Mouse (Mus musculus) ES-Bruce4 (cell line): Measurements from ENCODE around the gene Trem1. TPM values are rescaled to one million over a fixed set of nuclear protein-coding genes. Genes with fewer than 3 reads are reported as not detected.

Experiments used
- H3K27ac ChIP-seq: 2 replicates; pipeline ENCODE4 v1.5.1; 2012; ENCODE audit warnings: low read length, inconsistent platforms; ENCODE audit not compliant: insufficient read depth
- H3K27me3 ChIP-seq: 2 replicates; pipeline ENCODE4 v1.6.1; 2012; ENCODE audit warnings: mild to moderate bottlenecking, low read length, inconsistent platforms; ENCODE audit not compliant: control insufficient read depth, poor library complexity, insufficient read depth, severe bottlenecking
- H3K36me3 ChIP-seq: 2 replicates; pipeline ENCODE4 v1.6.1; 2012; ENCODE audit warnings: inconsistent platforms, mild to moderate bottlenecking, low read length, moderate library complexity; ENCODE audit not compliant: control insufficient read depth, poor library complexity, insufficient read depth, severe bottlenecking
- H3K4me1 ChIP-seq: one replicate; pipeline ENCODE4 v1.8.1; 2011; ENCODE audit warnings: low read length; ENCODE audit not compliant: control insufficient read depth, insufficient read depth
- H3K4me3 ChIP-seq: 2 replicates; pipeline ENCODE4 v1.5.1; 2011; ENCODE audit warnings: low read depth, mild to moderate bottlenecking, low read length
- H3K9ac ChIP-seq: 2 replicates; pipeline ENCODE4 v1.6.1; 2012; ENCODE audit warnings: low read depth, mild to moderate bottlenecking, inconsistent platforms; ENCODE audit not compliant: poor library complexity, severe bottlenecking
- H3K9me3 ChIP-seq: replicated peaks from 2 replicates; pipeline ENCODE4 v1.6.1; 2012; ENCODE audit warnings: mild to moderate bottlenecking, low read length, inconsistent platforms; ENCODE audit not compliant: control insufficient read depth, poor library complexity, insufficient read depth, severe bottlenecking
- CTCF ChIP-seq: IDR thresholded peaks from one replicate; pipeline ENCODE4 v1.8.1; 2011; ENCODE audit warnings: low read depth, low read length
- EP300 ChIP-seq: IDR thresholded peaks from 2 replicates; pipeline ENCODE4 v1.6.1; 2011; ENCODE audit warnings: low read depth, low read length; ENCODE audit not compliant: insufficient read depth
- POLR2A ChIP-seq: IDR thresholded peaks from one replicate; pipeline ENCODE4 v1.8.1; 2011; ENCODE audit warnings: low read length; ENCODE audit not compliant: insufficient read depth
- polyA plus RNA-seq: library from polyadenylated mRNA; stranded (reverse); fragments of >200 nt; gene quantifications from 2 replicates; pipeline ENCODE4 v1.2.4, GENCODE M21; 2011; ENCODE audit warnings: low read depth; ENCODE audit not compliant: missing spikeins, insufficient read depth, insufficient read length

Gene Trem1
- polyA plus RNA-seq: not detected in 2 replicates

DNA sequence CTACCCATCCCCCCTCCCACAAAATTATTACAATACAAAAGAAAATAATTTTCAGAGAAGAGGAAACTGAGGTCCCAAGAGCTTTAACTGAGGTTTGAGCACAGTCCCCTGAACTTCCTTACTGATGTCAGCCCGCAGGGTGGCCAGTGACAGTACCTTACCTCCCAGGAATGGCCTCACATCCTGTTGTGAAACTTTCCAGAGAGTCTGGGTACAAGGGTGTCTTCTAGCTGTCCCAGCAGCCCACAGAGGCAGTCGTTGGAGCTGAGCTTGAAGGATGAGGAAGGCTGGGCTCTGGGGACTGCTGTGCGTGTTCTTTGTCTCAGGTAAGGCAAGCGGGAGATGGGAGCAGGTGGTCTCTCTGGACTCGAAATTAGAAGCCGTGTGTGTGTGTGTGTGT, at the start of gene Trem1:
Gene Trem1 (plus strand): TSS at position 251 of the 400 bp plus-strand sequence.
- Histone ChIP-seq H3K27me3 (no peaks in the 10 kb centered on the region), H3K4me1 (no peaks in the 10 kb centered on the region), H3K27ac (no peak within 1 kb of the TSS), H3K9me3 (no peaks in the 10 kb centered on the region), H3K4me3 (no peak within 1 kb of the TSS), H3K36me3 (no peaks in the 10 kb centered on the region), H3K9ac (no peak within 1 kb of the TSS)
- no peak for TF ChIP-seq CTCF
- no peak for TF ChIP-seq POLR2A
- no peak for TF ChIP-seq EP300

DNA sequence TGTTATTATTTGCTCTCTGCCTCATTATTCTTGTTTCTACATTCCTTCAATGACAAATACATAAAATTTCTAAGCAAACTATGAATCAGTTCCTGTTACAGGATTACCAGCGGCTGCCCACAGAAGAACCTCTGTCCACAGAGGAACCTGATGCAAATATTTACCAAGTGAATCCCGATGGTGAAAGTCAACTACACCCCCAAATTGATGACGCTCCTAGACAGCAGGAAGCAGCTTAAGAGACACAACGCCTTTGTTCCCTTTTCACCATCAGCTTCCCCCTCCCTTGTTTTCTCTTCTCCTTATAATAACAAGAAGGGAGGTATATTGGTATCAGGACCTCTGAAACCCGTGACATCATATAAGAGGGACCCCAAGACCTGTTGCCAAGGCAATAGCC, 47.3 kb upstream of the Trem1 start:
- Histone ChIP-seq H3K36me3 (no peaks in the 10 kb centered on the region), H3K9ac (no peak overlapping the region), H3K27me3 (no peaks in the 10 kb centered on the region), H3K9me3 (no peaks in the 10 kb centered on the region; the same call in 1 of the 2 replicates), H3K27ac (no peak overlapping the region), H3K4me1 (no peaks in the 10 kb centered on the region), H3K4me3 (no peak overlapping the region)
- no peak for TF ChIP-seq POLR2A
- TF ChIP-seq CTCF: no peak
- no peak for TF ChIP-seq EP300

DNA sequence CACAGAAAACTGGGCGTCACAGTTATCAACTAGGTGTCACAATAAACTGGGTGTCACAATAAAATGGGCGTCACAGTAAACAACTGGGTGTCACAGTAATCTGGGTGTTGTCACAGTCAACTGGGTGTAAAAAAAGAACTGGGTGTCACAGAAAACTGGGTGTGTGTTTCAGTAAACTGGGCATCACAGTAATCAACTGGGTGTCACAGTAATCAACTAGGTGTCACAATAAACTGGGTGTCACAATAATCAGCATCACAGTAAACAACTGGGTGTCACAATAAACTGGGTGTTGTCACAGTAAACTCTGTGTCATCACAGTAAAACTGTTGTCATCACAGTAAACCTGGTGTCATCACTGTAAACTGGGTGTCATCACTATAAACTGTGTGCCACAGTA, 40.2 kb upstream of the Trem1 start:
- Histone ChIP-seq H3K9ac (no peak overlapping the region), H3K27ac (no peak overlapping the region), H3K36me3 (no peaks in the 10 kb centered on the region), H3K4me3 (no peak overlapping the region), H3K27me3 (no peaks in the 10 kb centered on the region), H3K9me3 (no peaks in the 10 kb centered on the region), H3K4me1 (no peaks in the 10 kb centered on the region)
- TF ChIP-seq CTCF: no peak
- no peak for TF ChIP-seq POLR2A
- no peak for TF ChIP-seq EP300

DNA sequence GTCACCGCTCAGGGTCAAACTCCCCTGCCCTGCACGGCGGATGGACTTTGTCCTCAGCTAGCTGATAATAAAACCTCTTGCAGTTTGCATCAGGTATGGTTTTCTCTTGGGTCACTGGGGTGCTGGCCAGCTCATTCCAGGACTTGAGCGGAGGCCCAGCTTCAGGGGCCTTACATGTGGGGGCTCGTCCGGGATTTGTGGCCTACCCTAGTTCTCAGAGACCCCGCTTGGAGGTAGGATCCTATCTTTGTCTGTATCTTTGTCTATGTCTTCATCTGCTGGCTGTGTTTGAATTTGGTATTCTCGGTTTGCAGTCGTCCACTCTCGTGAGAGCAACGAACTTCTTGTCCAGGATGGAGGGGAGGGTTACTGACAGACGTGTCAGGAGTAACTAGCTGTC, 29.5 kb upstream of the Trem1 start:
- H3K9ac ChIP-seq: no peak overlapping the region
- no peaks in the 10 kb centered on the region for H3K36me3 ChIP-seq
- H3K27ac ChIP-seq: no peak overlapping the region
- TF ChIP-seq POLR2A (no peak), CTCF (no peak), EP300 (no peak)
- no peak overlapping the region for H3K4me3 ChIP-seq
- peaks cover 11% of the 10 kb centered on the region for H3K9me3 ChIP-seq
- no peaks in the 10 kb centered on the region for H3K4me1 ChIP-seq
- no peaks in the 10 kb centered on the region for H3K27me3 ChIP-seq

DNA sequence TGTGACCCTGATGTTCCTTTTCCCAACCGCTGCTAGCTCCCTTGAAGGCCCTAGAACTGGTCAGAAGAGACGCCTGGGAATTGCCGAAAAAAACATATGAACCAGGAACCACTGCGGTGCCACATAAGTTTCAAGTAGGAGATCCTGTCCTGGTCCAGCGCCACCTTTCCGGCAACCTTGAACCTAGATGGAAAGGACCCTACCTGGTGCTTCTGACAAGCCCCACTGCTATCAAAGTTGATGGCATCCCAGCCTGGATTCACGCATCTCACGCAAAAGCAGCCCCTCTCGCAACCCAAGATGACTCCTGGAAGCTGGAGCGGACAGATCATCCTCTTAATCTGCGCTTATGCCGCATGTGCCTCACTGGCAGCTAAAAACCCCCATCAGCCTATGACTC, 20.0 kb upstream of the Trem1 start:
- TF ChIP-seq EP300 (no peak), POLR2A (no peak), CTCF (no peak)
- no peak overlapping the region for H3K9ac ChIP-seq
- no peaks in the 10 kb centered on the region for H3K36me3 ChIP-seq
- H3K27me3 ChIP-seq: no peaks in the 10 kb centered on the region
- H3K27ac ChIP-seq: no peak overlapping the region
- H3K4me3 ChIP-seq: no peak overlapping the region
- H3K4me1 ChIP-seq: no peaks in the 10 kb centered on the region
- H3K9me3 ChIP-seq: no peaks in the 10 kb centered on the region

DNA sequence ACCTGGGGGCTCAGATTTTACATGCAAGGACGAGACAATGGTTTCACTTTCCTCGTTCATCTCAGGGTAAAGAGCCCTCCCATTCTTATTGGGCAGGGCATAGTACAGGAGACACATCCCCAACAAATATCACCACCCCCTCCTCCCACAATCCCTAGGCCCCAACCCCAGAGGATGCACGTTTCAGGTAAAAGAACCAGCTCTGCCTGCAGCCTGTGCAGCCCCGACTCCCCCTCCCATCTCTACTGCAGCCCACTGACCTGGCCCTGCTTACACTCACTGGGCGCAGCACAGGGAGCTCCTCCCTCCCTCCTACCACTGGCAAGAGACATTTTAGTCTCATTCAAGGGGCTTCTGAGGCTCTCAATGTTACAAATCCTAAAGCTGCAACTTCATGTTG, 19.1 kb upstream of the Trem1 start:
- Histone ChIP-seq H3K27me3 (no peaks in the 10 kb centered on the region), H3K9me3 (no peaks in the 10 kb centered on the region), H3K4me3 (no peak overlapping the region), H3K27ac (no peak overlapping the region), H3K36me3 (no peaks in the 10 kb centered on the region), H3K4me1 (no peaks in the 10 kb centered on the region), H3K9ac (no peak overlapping the region)
- TF ChIP-seq POLR2A: no peak
- TF ChIP-seq CTCF: no peak
- TF ChIP-seq EP300: no peak
